Mouse (Mus musculus): ENCODE results near the gene Myo1d.

GRCm38 (mm10) chr11:80821296-80821695 lies 41.5 kb upstream of the Myo1d start:
- no peak for TF ChIP-seq CTCF (IDR thresholded peaks at IDR 0.05; ENCODE audit: control insufficient read depth, insufficient read depth, insufficient read length)
- TF ChIP-seq MYOD1 (IDR thresholded peaks at IDR 0.05; ENCODE audit: control insufficient read depth, insufficient read length, low read depth): no peak
- TF ChIP-seq MAX (IDR thresholded peaks at IDR 0.05): no peak
- TF ChIP-seq CEBPB (IDR thresholded peaks at IDR 0.05; ENCODE audit: low read depth): no peak
- TF ChIP-seq USF1 (IDR thresholded peaks at IDR 0.05; ENCODE audit: low read depth): no peak
- no peak for TF ChIP-seq MYOG (IDR thresholded peaks at IDR 0.05; ENCODE audit: control insufficient read depth, extremely low read depth, insufficient read length)

All from C2C12 (cell line).